Mouse (Mus musculus) heart, adult 8-10 months (tissue): ENCODE results near the gene Mgll. TPM values are rescaled to one million over a fixed set of nuclear protein-coding genes. Genes with fewer than 3 reads are reported as not detected.

Experiments
- DNase-seq: peaks from one replicate; pipeline ENCODE4 v3.0.0; 2022; ENCODE audit warnings: low spot score
- total RNA-seq, 4 experiments: library from RNA; stranded (reverse); gene quantifications; 2 replicates each; pipeline ENCODE4 v1.2.4; 2022

Mgll gene
- total RNA-seq, 4 experiments from 2014 or later = 74.8 to 134 (median 102) TPM

- no peak for DNase-seq
Observed at GRCm38 (mm10) chr6:88843781-88844725, 119.8 kb downstream of the Mgll start.

- DNase-seq = no peak
Observed at GRCm38 (mm10) chr6:88844901-88845565, 120.8 kb downstream of the Mgll start.

- DNase-seq = no peak
Observed at GRCm38 (mm10) chr6:88847571-88847970, 123.4 kb downstream of the Mgll start.

- no peak for DNase-seq
Observed at GRCm38 (mm10) chr6:88849270-88849669, 125.1 kb downstream of the Mgll start.

GRCm38 (mm10) chr6:88850034-88850433 is 125.8 kb downstream of the Mgll start:
- no peak for DNase-seq

- DNase-seq = no peak
Observed at GRCm38 (mm10) chr6:88854509-88854908, 130.3 kb downstream of the Mgll start.

- DNase-seq = peak; percentile 68
Observed at GRCm38 (mm10) chr6:88855636-88856035, 131.4 kb downstream of the Mgll start.

GRCm38 (mm10) chr6:88857249-88857648 is 133.0 kb downstream of the Mgll start:
- peak; percentile 50 for DNase-seq

- no peak for DNase-seq
Observed at GRCm38 (mm10) chr6:88857830-88858229, 133.6 kb downstream of the Mgll start.

- DNase-seq = no peak
Observed at GRCm38 (mm10) chr6:88858341-88858740, 134.1 kb downstream of the Mgll start.

GRCm38 (mm10) chr6:88860914-88861313 is 136.7 kb downstream of the Mgll start:
- DNase-seq = no peak

GRCm38 (mm10) chr6:88865704-88866103 is 141.5 kb downstream of the Mgll start:
- no peak for DNase-seq

GRCm38 (mm10) chr6:88869459-88869858 is 145.2 kb downstream of the Mgll start:
- DNase-seq = no peak

GRCm38 (mm10) chr6:88870594-88870993 is 146.4 kb downstream of the Mgll start:
- no peak for DNase-seq

- DNase-seq = no peak
Observed at GRCm38 (mm10) chr6:88871546-88871945, 147.3 kb downstream of the Mgll start.

GRCm38 (mm10) chr6:88872811-88873210 is 148.6 kb downstream of the Mgll start:
- DNase-seq = no peak

GRCm38 (mm10) chr6:88873965-88874867 is 150.0 kb downstream of the Mgll start:
- no peak for DNase-seq

GRCm38 (mm10) chr6:88874868-88875508 is 150.8 kb downstream of the Mgll start, which contains the start of gene Podxl2:
Gene Podxl2 (minus strand): TSS chr6:88875044.
- peak; percentile 33 for DNase-seq
